Mouse (Mus musculus): ENCODE measurements around the gene Cep170b.

Cep170b gene

DNA sequence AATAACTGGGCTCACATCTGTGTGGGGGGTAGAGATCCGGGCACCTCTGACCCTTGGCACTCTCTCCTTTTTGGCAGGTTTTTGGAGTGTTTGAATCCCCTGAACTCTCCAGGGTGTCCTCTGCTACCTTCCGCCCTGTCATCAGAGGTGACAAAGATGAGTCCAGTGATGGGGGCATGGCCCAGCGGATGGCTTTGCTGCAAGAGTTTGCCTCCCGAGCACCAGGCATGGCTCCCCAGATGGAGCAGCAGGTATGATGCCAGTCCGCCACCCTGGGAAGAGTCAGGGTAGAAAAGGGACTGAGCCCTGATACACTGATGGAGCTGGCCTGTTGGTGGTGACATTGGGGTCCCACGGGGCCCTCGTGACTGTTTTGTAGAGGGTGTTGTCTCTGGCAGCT is 16.8 kb downstream of the Cep170b start:
- peak in 1 of 2 experiments; percentile 35 for DNase-seq

DNA sequence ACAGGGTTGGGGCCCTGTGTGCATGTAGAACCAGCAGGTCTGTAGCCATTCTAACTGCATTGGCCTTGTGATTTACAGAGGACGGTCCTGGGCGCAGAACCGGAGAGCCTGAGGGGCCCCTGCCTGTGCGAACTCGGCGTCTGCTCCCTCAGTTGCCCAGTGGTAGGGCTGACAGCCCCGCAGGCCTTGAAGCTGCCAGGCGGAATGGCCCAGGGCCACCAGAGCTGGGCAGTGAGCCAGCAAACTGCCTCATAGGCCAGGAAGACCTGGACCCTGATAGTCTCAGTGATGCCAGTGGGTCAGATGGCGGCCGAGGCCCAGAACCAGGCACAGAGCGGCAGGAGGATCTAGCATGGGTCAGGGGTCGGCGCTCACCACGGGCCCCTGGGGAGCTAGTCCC is 17.5 kb downstream of the Cep170b start:
- DNase-seq = peak; percentile 98

DNA sequence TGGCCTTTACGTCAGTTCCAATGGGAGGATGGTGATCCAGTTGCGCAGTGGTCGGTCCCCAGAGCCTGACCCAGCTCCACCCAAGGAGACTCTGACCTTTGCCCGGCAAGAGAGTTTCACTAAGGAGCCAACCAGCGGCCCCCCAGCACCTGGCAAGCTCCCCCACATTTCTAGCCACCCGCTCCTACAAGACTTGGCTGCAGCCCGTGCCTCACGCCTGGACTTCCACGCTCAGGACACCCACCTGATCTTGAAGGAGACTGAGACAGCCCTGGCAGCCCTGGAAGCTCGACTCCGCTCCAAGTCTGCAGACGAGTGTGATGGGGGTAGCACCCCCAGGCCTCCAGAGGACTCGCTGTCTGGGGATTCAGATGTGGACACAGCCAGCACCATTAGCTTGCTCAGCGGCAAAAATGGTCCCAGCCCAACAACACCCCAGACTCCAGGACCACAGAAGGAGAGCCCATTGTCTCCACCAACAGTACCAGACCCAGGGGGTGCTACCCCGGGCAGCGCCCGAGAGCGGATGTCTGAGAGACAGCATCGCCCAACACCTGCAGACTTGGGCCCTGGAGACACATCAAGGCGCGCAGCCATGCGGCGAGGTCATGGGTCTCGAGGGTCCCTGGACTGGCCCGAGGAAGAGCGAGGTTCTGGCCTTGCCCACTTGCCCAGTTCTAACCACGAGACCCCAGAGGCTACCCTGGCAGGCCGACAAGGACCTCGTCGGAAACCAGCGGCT is 18.2 kb downstream of the Cep170b start:
- peak; percentile 57 to 60 for DNase-seq

DNA sequence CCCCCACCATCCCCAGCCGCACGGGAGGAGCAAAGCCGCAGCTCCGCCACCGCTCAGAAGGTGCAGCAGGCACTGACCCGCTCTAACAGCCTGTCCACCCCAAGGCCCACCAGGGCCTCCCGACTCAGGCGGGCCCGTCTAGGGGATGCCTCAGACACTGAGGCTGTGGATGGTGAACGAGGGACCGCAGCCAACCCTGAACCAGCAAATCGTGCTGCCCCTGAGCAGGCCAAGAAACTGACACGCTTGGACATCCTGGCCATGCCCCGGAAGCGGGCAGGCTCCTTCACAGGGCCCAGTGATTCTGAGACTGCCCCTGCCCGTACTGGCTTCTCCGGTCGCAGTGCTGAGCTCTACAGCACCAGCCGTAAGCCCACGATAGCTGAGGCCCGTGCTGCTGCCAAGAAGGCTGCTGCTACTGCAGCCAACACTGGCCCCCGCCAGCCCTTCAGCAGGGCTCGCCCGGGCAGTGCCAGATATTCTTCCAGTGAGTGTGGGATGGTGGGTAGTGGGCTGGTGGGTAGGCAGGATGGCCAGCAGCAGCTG is 18.8 kb downstream of the Cep170b start:
- DNase-seq = peak; percentile 82

DNA sequence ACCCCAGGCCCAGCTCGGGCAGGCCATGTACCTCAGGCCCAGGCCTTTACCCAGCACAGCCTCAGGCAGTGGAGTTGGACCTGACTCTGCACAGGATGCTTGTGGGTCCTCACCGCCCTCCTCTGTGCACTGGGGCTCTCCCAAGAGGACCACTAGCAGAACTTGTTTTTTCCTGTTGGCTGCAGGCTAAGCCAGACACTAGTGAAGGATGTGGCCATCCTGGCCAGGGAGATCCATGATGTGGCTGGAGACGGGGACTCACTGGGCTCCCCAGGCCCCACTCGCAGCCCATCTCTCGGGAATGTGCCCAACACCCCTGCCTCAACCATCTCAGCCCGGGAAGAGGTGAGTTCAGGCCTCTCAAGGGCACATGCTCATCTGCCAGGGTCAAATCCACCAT is 22.5 kb downstream of the Cep170b start:
- peak; percentile 8 to 19 for DNase-seq

DNA sequence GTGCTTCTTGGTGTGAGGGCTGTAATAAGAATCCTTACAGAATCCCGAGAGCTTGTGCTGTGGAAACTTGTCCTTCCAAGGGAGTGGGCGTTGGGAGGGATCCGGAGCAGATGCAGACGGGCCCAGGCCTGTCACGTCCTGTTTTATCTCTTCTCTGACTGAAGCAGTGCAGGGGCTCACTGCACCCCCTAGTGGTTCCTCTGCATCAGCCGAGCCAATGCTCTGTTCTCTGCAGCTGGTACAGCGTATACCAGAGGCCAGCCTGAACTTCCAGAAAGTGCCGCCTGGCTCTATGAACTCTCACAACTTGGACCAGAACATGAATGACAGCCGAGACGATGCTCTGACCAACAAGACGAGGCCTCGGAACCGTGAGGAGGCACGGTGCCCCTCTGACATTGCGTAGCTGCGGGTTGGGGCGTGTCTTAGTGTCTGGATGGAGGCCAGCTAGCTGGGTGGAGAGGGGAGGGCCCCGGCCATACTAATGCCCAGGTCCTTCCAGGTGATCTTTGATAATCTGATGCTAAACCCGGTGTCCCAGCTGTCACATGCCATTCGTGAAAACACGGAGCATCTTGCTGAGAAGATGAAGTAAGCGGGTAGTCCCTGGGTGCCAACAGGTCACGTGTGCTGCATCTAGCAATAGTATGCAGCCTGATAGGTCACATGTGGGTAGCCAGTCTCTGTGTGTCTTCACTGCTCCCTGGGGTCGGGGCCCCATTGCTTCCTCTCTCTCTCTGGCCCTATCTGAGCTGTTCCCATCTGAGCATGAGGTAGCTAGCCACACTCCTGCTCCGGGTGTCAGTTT is 23.1 kb downstream of the Cep170b start:
- DNase-seq = peak; percentile 79 to 87

DNA sequence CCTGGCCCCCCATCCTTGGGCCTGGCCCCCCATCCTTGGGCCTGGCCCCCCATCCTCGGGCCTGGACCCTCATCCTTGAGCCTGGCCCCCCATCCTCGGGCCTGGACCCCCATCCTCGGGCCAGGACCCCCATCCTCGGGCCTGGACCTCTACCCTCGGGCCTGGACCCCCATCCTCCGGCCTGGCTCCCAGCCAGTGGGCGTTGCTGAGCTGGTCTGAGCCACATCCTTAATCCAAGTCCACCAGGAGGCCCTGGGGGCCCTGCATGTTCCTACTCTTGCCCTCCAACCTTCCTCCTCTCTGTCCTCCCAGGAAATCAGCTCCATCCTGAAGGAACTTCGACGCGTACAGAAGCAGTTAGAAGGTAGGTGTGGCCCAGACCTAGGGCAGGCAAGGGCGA is 24.0 kb downstream of the Cep170b start:
- DNase-seq = peak in 1 of 2 experiments; percentile 49

DNA sequence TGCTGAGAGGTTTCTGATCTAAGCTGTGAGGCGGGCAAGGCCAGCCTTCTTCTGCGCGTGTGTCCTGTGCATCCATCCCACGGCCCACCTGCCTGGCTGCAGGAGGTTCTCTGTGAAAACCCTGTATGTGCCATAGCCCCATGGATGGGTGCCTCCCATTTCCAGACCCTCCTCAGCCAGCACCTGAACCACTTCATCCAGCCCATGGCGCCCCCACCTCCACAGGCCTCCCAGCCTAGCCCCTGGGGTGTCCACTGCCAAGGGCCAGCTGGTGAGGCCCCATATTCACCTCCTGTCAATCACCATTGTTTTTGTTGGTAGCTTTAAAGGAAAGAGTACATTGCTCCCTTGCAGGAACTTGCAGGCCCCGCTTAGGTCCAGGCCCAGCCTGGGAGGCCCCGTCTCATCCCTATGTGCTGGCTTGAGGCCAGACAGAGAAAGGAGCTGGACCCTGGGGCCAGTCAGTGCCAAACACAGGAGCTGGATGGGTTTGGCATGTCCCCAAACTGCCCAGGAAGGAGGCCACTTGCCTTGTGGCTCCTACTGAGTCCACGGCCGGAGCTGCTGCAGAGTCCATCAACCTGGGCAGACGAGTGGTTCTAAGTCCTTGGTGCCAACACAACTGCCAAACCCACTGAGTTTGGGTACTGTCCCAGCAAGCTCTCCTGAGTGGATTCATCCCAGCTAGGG is 24.8 kb downstream of the Cep170b start:
- peak in 1 of 2 experiments; percentile 59 for DNase-seq

DNA sequence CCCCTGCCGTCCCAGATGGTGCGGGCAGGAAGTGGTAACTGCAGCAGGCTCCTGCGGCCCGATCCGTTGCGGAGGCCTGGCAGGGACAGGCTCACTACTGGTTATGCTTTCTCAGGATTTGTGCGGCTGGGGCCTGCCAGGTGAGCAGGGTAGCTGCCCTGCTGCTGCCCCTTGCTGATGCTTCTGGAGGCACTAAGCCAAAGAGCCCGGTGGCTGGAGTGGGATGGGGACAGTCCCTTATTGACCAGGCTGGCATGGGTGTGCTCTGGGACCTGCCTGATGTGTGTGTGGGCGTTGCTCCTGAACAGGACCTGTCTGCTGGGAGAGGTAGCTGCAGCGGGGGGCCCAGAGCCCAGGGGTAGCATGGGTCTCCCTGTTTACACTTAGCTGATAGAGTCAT is 25.5 kb downstream of the Cep170b start:
- DNase-seq = peak; percentile 26 to 35

DNA sequence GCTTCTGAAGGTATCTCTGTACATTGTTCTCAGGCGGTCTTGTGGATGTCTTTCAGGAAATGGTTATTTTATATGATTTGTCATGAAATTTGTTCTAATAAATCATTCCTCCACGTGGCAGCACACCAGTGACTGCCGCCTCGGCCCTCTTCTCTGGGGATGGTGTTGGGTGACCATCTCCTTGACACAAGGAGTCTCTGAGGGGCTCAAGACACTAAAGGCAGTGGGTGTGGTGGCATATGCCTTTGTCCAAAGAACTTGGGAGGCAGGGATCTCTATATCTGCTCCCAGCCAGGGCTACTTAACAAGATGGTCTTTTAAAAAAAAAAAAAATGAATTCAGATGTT is 26.2 kb downstream of the Cep170b start:
- no peak for DNase-seq

DNA sequence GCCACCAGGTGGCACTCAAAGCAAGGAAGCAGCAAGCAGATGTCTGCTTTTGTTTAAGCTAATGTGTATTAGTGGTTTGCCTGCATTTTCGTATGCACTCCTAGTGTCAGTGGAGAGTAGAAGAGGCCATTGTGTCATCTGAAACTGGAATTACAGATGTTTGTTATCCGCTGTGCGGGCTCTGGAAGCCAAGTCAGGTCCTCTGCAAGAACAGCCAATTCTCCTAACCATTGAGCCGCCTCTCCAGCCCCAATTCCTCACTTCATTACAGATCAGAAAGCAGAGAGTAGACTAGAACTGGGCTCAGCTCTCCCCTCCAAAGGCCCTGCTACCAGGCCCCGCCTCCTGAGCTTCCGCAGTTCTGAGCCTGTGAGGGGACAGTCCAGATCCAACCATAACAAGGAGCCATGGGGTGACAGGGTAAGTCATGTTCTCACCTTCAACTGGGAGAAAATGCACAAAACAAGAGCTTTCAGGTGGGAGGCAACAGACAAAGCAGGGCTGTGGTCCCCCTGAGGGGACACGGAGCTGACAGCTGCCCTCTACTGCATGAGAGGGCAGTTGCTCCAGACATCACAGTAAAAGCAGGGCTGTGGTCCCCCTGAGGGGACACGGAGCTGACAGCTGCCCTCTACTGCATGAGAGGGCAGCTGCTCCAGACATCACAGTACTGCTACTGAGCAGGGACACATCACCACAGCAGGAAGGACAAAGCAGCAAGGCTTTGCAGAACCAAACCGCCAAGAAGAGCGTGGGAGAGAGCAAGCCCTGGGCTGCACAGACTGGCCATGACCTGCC is 26.8 kb downstream of the Cep170b start:
- peak; percentile 66 to 69 for DNase-seq

DNA sequence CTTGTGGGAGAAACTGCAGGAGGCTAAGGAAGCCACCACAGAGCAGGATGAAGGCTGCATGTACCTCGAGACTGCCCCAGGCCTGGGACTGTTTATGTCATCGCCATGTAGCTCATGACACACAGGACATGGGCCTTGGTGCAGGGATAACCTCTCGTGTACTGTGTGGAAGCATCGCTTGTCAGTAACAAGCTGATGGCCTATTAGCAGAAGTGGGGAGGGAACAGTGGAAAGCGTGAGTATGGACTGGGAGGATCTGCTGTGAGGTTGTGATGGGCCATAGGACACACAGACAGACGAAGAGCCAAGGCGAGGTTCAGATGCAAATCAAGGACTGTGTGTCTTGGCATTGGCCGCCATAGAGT is 27.3 kb downstream of the Cep170b start:
- peak in 1 of 2 experiments; percentile 12 for DNase-seq

DNA sequence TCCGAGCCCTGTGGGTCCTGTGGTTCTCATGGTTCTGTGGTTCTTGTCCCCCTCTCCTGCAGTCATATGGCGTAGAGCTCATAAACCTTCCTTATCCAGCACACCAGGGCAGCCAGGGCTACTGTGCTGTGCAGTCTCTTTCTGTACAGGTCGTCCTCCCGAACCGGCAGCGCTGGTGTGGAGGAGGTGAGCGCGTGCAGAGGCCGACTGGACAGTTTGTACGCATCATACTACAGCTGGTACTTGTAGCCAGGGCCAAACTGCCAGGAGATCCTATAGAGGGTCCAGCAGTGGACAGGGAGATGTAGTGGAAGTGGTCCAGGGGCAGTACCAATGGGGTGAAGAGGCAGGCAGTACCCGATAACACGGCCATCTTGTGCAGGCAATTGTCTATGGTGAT is 30.7 kb downstream of the Cep170b start:
- peak in 1 of 2 experiments; percentile 5 for DNase-seq

DNA sequence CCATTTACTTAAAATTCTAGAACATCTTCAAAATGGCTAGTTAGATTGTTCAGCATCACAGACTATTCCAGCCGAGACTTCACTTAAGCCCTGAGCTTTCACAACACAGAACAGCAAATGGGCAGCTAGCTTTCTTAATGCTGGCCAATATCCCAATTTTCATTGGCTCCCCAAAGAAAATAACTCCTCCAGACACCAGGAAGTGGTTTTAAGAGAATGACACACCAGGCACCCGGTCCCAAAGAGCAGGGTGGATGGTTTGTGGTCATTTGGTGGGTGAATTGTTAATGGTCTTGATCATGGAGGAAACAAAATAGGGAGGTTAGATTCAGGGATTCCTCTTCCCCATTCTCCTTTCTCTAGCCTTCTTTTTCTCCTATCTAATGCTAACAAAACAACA is 32.1 kb downstream of the Cep170b start:
- DNase-seq = no peak

DNA sequence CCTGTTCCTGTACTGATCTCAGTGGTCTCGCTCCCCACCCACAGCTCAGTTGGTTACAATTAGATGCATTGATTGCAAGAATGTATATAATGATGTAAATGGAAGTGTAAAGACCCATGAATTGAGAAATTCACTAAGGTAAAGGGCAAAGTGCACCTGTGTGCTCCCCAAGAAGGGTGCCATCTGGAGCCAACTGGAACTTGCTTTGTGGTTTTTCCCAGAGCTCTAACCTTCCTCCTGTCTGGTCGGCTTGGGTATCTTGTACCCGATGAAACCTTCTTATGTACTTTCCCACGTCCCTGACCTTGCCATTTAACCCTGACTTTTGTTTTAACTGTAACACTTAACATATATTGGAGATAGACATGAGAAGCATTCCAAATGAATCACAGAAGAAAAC is 35.6 kb downstream of the Cep170b start:
- DNase-seq = no peak

DNA sequence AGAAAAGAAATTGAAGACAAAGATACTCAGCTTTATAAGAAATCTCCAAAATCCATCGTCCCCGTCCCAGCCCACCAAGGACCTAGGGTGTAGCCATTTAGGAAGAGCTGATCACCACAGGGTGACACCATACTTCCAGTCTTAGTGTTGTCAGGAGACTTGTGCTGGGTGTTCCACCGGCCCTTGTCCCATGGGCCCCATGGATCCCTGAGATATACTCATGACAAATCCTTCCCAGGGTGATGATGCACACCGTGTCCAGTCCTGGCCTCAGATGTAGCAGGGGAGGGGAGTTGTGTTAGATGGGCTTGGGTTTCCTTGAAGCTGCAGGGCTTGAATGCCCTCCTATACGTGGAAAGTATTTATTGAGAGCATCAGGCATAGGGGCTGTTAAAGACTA is 37.6 kb downstream of the Cep170b start:
- DNase-seq = no peak

DNA sequence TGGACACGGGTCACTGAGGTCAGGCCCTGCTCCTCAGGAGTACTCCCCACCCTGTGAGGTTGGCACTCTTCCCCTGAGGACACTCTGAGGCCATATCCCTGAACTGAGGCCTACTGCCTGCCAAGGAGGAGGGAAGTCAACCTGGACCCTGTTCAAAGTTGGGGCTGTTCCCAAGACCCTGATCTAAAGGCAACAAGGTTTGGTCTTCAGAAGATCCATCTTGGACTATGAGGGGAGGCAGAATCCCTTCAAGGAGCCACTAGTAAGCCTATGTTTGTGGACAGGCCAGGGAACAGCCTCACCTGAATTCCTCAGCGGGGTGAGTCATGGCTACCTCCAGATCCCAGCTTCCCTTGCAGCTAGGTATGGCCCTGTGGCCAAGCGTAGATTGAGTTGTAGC is 39.2 kb downstream of the Cep170b start:
- no peak for DNase-seq

DNA sequence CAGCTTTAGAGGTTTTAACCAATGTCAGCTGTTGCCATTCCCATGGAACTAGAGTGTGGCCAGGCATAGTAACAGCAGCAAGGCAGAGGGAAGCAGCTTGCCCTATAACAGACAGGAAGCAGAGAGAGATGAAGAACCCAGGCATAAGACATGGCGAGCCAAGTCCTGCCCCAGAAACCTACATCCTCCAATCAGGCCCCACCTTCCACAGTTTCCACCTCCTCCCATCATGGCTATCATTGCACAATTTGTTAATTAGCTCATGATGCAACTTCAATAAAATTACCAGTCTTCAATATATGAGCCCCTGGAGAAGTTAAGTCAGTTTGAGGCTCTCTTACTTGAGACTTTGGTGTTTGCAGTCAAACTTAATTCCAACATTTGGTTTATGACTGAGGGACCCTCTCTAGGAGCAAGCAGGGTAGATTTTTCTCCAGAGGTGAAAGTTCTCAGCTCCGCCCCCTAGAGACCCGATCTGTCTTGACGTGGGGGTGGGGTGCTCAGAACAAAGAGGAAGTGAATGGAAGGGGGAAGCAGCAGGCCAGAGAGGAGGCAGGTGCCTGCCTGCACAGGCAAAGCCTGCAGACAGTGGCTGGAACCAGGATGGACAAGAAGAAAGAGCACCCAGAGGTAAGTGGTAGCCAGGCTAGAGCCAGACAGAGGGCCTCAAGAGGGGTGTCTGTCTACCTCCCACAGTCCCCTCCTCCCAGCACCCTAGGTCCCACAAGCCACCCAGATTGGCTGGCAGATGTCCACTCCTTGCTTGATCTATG is 40.1 kb downstream of the Cep170b start, which contains the start of gene Pld4:
Gene Pld4 (plus strand): TSS at position 502 of the 773 bp plus-strand sequence.
- DNase-seq = no peak

DNA sequence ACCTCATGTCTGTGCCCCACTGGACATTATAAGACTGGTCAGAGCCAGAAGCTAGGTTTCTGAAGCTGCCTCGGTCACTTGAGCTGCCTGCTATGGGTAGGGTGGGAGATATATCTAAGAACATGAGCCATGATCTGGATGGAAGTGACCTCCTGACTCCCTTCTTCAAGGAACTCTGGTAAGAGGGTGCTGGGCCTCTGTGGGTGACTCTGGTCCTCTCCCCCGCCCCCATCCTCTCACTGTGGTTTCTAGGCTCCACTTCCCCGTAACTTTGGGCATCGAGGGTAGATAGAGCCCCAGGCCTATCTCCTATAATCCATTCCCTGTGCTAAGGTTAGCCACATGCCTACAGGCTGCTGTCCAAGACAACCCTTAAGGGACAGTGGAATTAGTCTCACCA is 41.2 kb downstream of the Cep170b start:
- DNase-seq = no peak

DNA sequence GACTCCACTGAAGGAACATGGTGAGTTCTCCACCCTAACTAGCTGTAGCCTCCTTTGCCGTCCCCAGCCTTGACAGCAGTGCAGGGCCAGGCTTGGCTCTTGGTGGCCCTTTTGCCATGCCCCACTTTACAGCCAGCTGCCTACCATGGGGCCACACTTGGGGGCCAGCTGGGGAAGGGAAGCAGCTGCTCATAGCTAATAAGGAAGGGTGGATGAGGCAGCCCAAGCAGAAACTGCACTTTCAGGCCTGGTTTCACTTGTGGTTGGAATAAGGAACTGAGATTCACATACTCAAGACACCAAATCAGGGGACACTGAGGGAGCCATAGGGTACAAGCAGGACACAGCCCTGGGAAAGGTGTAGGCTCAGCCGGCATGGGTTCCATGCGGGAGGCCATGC is 41.8 kb downstream of the Cep170b start:
- no peak for DNase-seq

DNA sequence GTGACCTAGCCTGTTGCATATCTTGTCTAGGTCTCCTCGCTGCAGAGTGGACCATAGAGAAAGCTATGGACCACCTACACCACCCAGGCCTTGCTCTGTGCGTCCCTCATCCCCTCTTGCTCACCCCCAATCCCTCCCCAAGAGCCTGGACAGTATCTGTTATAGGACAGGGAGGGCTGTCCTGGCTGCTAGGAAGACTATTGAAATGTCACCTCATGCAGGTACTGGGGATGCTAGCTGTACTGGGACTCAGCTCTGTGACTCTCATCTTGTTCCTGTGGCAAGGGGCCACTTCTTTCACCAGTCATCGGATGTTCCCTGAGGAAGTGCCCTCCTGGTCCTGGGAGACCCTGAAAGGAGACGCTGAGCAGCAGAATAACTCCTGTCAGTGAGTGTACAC is 42.9 kb downstream of the Cep170b start:
- DNase-seq = no peak

DNA sequence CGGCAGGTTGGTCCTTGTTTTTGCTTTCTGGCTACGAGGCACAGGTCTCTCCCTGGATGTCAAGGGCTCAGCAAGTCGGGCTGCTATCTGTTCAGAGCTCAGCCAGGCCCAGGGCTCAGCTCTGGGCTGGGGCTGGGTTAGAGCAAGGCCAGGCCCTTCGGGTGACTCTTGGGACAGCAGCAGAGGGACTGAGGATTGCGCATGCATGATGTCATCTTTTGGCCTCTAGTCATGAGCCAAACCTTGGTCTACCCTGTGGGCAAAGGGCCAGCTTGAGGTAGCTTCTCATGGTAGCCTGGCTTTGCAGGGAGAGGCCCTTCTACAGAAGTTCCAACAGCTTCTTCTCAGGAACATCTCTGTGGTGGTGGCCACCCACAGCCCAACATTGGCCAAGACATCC is 43.9 kb downstream of the Cep170b start:
- no peak for DNase-seq

Measured in cerebellum, postnatal 14 days (tissue).